Mouse (Mus musculus) liver, postnatal 0 days (tissue): ENCODE data around the gene Aifm3. TPM values are rescaled to one million over a fixed set of nuclear protein-coding genes. Genes with fewer than 3 reads are reported as not detected.

Source experiments
- ATAC-seq: fragments of 200-750 bp; cut with Nextera tagmentation; 2 replicates; pipeline ENCODE4 v1.8.0; 2017; ENCODE audit warnings: mild to moderate bottlenecking, moderate library complexity
- DNase-seq: peaks from one replicate; pipeline ENCODE4 v3.0.0-alpha.2; 2016
- H3K27ac ChIP-seq: fragments of 300-500 bp; sonication (generic); 2 replicates; pipeline ENCODE4 v1.5.1; 2014; ENCODE audit warnings: antibody characterized with exemption, moderate library complexity, mild to moderate bottlenecking, low read depth
- H3K27me3 ChIP-seq: fragments of 300-500 bp; sonication (generic); 2 replicates; pipeline ENCODE4 v1.6.1; 2014; ENCODE audit warnings: low read length, control low read depth, mixed read lengths; ENCODE audit not compliant: insufficient read depth
- H3K36me3 ChIP-seq: fragments of 300-500 bp; sonication (generic); replicated peaks from 2 replicates; pipeline ENCODE4 v1.6.1; 2014; ENCODE audit warnings: mild to moderate bottlenecking, control low read depth, low read length, moderate library complexity, mixed read lengths; ENCODE audit not compliant: insufficient read depth
- H3K4me1 ChIP-seq: fragments of 300-500 bp; sonication (generic); 2 replicates; pipeline ENCODE4 v1.6.1; 2014; ENCODE audit warnings: antibody characterized with exemption, mild to moderate bottlenecking, control low read depth; ENCODE audit not compliant: insufficient read depth
- H3K4me2 ChIP-seq: fragments of 300-500 bp; sonication (generic); 2 replicates; pipeline ENCODE4 v1.6.1; 2014; ENCODE audit warnings: low read depth, mild to moderate bottlenecking, low read length, moderate library complexity, mixed read lengths
- H3K4me3 ChIP-seq: fragments of 300-500 bp; sonication (generic); 2 replicates; pipeline ENCODE4 v1.5.1; 2014; ENCODE audit warnings: low read depth, low read length
- H3K9ac ChIP-seq: fragments of 300-500 bp; sonication (generic); replicated peaks from 2 replicates; pipeline ENCODE4 v1.6.1; 2014; ENCODE audit warnings: mild to moderate bottlenecking, moderate library complexity
- H3K9me3 ChIP-seq: fragments of 300-500 bp; sonication (generic); 2 replicates; pipeline ENCODE4 v1.6.1; 2016; ENCODE audit warnings: mild to moderate bottlenecking, control low read depth, low read length, mixed read lengths
- CTCF ChIP-seq: sonication (generic); IDR thresholded peaks from 2 replicates; pipeline ENCODE4 v1.5.1; 2016; ENCODE audit warnings: antibody characterized with exemption, low read depth
- EP300 ChIP-seq: IDR thresholded peaks from 2 replicates; pipeline ENCODE4 v1.6.1; 2016; ENCODE audit warnings: antibody characterized with exemption, low read depth, mild to moderate bottlenecking
- WGBS: fragments of 180-500 bp; shearing (Covaris S2); extraction: QIAGEN DNeasy Blood & Tissue Kit; methylation state at CpG from one replicate; pipeline ENCODE4 v1.1.7; 2014; ENCODE audit not compliant: insufficient replicate concordance; 5-methylcytosine and 5-hydroxymethylcytosine counted together
- polyA plus RNA-seq: library from polyadenylated mRNA; unstranded; fragments of >200 nt; fragmentation: Nextera tagmentation; extraction: Ambion mirVana; gene quantifications from 2 replicates; pipeline ENCODE4 v1.2.1, GENCODE M21; 2015

The Aifm3 gene
- polyA plus RNA-seq, 1 experiment from 2014 or later: 3.3 TPM

DNA sequence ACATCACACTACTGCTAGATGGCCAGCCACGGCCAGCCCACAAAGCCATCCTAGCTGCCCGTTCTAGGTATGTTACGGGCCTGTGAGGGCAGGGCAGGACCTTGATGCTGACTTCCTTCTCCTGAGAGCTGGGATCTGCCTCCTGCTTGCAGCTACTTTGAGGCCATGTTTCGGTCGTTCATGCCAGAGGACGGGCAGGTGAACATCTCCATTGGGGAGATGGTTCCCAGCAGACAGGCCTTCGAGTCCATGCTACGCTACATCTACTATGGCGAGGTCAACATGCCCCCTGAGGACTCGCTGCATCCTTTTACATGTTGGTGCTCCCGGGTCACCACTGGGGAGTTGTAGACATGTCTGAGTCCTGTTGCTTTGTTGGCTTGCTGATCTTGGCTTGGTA, 34.7 kb downstream of the Aifm3 start:
- DNase-seq (no peak), ATAC-seq (no peak)
- Histone ChIP-seq H3K4me3 (no peak overlapping the region), H3K27ac (no peak overlapping the region), H3K4me1 (no peaks in the 10 kb centered on the region), H3K9ac (no peak overlapping the region), H3K9me3 (no peaks in the 10 kb centered on the region), H3K27me3 (no peaks in the 10 kb centered on the region), H3K4me2 (no peak overlapping the region), H3K36me3 (peaks cover 86% of the 10 kb centered on the region)
- TF ChIP-seq CTCF: no peak
- no peak for TF ChIP-seq EP300
- WGBS: 89% methylated on average over 11 of the region's 11 CpGs

DNA sequence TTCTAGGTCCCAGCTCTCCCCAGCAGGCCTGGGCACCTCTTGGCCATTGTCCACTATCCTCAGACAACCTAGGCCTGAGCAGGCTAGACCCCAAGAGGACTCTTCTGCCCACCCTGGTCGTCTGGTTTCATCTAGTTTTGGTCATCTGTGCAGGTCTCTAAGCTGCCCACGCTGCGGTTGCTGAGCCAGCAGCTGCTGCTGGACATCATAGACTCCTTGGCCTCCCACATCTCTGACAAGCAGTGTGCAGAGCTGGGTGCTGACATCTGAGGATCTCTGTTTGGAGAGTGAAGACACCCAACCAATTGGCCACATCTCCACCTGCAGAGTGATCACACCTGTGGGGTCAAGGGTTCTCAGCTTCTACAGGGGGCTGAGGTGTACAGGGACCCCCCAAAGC, 36.1 kb downstream of the Aifm3 start:
- peaks cover 75% of the 10 kb centered on the region for H3K36me3 ChIP-seq
- no peak overlapping the region for H3K27ac ChIP-seq

DNA sequence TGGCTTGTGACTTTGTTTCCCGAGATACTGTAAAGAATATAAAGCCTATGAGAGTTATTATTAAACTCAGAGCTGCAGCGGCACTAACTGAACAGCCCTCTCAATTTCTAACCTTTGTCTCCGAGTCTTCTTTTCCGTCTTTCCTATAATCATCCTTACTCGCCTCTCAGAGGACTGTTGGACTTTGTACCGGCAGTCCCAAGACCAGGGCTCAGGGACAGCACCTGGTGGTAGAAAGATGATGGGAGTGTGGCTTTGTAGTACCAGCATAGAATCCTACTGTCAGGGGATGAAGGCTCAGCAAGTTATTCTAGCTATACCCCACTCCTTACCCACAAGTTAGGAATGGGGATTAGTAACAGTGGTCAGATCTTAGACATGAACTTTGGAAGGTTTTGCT, 36.8 kb downstream of the Aifm3 start:
- H3K36me3 ChIP-seq: peaks cover 68% of the 10 kb centered on the region

More for the DNA sequence above, 36.1 kb downstream of the Aifm3 start:
- H3K27me3 ChIP-seq: no peaks in the 10 kb centered on the region
- no peaks in the 10 kb centered on the region for H3K9me3 ChIP-seq
- no peak overlapping the region for H3K4me2 ChIP-seq
- TF ChIP-seq CTCF (no peak), EP300 (no peak)
- H3K9ac ChIP-seq: no peak overlapping the region
- peaks cover 8% of the 10 kb centered on the region for H3K4me1 ChIP-seq
- DNase-seq (no peak), ATAC-seq (no peak)
- WGBS: 80% methylated on average over 3 of the region's 3 CpGs
- no peak overlapping the region for H3K4me3 ChIP-seq

DNA sequence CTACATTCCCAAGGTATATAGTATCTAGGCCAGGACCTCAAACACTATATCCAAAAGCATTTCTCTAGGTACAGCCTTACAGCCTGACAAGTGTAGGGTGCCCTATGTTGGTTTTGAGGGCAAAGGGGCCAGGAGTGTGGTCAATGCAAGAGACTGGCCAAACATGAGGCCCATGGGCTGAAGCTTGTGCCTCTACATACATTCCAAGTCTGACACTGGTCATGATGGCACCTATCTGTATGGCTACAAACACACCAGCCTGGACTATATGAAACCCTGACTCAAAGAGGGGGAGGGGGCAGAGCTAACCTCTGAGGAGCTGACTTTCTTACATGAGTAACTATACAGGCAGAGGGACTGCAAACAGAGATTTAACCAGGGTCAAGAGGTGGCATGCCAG, 38.2 kb downstream of the Aifm3 start:
- DNase-seq (no peak), ATAC-seq (no peak)
- Histone ChIP-seq H3K27ac (no peak overlapping the region), H3K4me2 (no peak overlapping the region), H3K27me3 (no peaks in the 10 kb centered on the region), H3K4me1 (peaks cover 17% of the 10 kb centered on the region), H3K9ac (no peak overlapping the region), H3K4me3 (no peak overlapping the region), H3K9me3 (no peaks in the 10 kb centered on the region), H3K36me3 (peaks cover 55% of the 10 kb centered on the region)
- TF ChIP-seq CTCF: no peak

More for the DNA sequence above, 36.8 kb downstream of the Aifm3 start:
- Histone ChIP-seq H3K4me2 (no peak overlapping the region), H3K4me1 (peaks cover 8% of the 10 kb centered on the region), H3K9ac (no peak overlapping the region), H3K27ac (no peak overlapping the region), H3K9me3 (no peaks in the 10 kb centered on the region), H3K4me3 (no peak overlapping the region), H3K27me3 (no peaks in the 10 kb centered on the region)
- WGBS: 86% methylated on average over 6 of the region's 6 CpGs
- DNase-seq (no peak), ATAC-seq (no peak)
- TF ChIP-seq EP300: no peak
- no peak for TF ChIP-seq CTCF

DNA sequence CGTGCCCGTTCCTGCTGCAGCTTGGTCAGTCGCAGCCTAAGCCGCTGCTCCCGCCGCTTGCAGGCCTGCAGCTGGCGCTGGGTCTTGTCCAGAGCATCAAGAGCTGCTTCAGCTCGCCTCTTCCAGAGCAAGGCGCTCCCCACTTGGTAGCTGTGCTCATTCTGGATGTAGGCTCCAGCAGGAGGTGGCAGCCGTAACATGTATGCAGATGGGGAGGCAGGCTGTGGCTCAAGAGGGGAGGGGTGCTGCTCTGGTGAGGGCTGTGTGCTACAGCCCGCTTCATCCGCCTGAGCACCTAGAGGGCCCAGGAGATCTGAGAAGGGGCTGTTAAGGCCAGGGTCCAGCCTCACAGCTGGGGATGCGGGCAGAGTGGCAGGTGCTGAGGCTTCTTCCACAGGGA, 38.9 kb downstream of the Aifm3 start:
- H3K9me3 ChIP-seq: no peaks in the 10 kb centered on the region
- H3K4me1 ChIP-seq: peaks cover 17% of the 10 kb centered on the region
- 90% methylated on average over 13 of the region's 13 CpGs for WGBS
- H3K27ac ChIP-seq: no peak overlapping the region
- DNase-seq: no peak
- H3K4me2 ChIP-seq: no peak overlapping the region
- no peak for ATAC-seq
- peaks cover 52% of the 10 kb centered on the region for H3K36me3 ChIP-seq
- H3K4me3 ChIP-seq: no peak overlapping the region
- TF ChIP-seq EP300 (no peak), CTCF (no peak)
- no peak overlapping the region for H3K9ac ChIP-seq
- H3K27me3 ChIP-seq: no peaks in the 10 kb centered on the region

DNA sequence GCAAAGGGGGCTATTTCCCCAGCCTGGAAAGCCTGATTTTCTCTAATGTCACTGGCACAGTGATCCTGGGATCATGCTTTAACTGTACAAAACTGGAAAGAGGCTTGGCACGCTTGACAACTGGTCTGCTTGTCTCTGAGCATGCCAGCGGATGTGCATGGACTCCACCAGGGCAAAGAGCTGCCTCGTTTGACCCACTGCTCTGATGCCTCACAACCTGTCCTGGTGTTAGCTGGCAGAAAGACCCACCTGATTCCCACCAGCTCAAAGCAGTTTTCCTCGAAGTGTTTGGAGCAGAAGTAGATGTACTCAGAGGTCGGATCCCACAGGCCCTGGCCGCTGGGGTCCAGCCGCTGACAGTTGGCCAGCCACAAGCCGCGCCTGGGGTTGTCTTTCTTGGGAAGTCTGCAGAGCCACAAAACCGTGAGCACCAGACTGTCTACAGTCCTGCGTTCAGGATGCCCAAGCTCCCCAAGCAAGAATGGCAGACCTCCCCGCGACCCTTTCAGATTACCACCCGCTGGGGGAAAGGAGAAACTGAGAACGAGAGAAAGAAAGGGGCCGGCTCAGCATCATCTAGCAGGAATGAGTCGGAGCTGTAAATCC, 40.7 kb downstream of the Aifm3 start:
- H3K27me3 ChIP-seq: no peaks in the 10 kb centered on the region
- peak overlapping the region; percentile 92 for H3K27ac ChIP-seq
- ATAC-seq (no peak), DNase-seq (peak; percentile 31)
- peaks cover 17% of the 10 kb centered on the region for H3K4me1 ChIP-seq
- H3K4me3 ChIP-seq: peak overlapping the region; percentile 60
- H3K4me2 ChIP-seq: peak overlapping the region; percentile 92
- H3K9ac ChIP-seq: peak overlapping the region; percentile 67
- 13% methylated on average over 17 of the region's 17 CpGs for WGBS
- H3K36me3 ChIP-seq: peaks cover 38% of the 10 kb centered on the region
- TF ChIP-seq CTCF (no peak), EP300 (no peak)
- H3K9me3 ChIP-seq: no peaks in the 10 kb centered on the region
